Mouse (Mus musculus) hindbrain, embryonic 16.5 days (tissue): Measurements from ENCODE around the gene Rhoj. TPM values are rescaled to one million over a fixed set of nuclear protein-coding genes. Genes with fewer than 3 reads are reported as not detected.
A peak's percentile ranks its signal among the peaks of the same experiment; 100 is the strongest.
"Not testable (repeated sequence)": the region's sequence is repeated elsewhere in the genome, so short reads cannot be mapped to it uniquely, and the experiment has no call there.

Experiments
- ATAC-seq: fragments of 200-750 bp; cut with Nextera tagmentation; 2 replicates; pipeline ENCODE4 v1.8.0; 2017; ENCODE audit warnings: moderate TSS enrichment, moderate library complexity
- H3K27ac ChIP-seq: fragments of 300-500 bp; sonication (generic); 2 replicates; pipeline ENCODE4 v1.5.1; 2014; ENCODE audit warnings: low read depth, mild to moderate bottlenecking, control low read depth, low read length, moderate library complexity
- H3K27me3 ChIP-seq: fragments of 300-500 bp; sonication (generic); replicated peaks from 2 replicates; pipeline ENCODE4 v1.6.1; 2014; ENCODE audit warnings: low read length; ENCODE audit not compliant: control insufficient read depth, insufficient read depth
- H3K36me3 ChIP-seq: fragments of 300-500 bp; sonication (generic); 2 replicates; pipeline ENCODE4 v1.6.1; 2014; ENCODE audit warnings: mild to moderate bottlenecking, low read length, moderate library complexity, mixed read lengths; ENCODE audit not compliant: control insufficient read depth, insufficient read depth
- H3K4me1 ChIP-seq: fragments of 300-500 bp; sonication (generic); 2 replicates; pipeline ENCODE4 v1.6.1; 2014; ENCODE audit warnings: low read depth, low read length; ENCODE audit not compliant: control insufficient read depth, insufficient read depth
- H3K4me2 ChIP-seq: fragments of 300-500 bp; sonication (generic); 2 replicates; pipeline ENCODE4 v1.6.1; 2014; ENCODE audit warnings: mild to moderate bottlenecking, low read length, control low read depth, moderate library complexity
- H3K4me3 ChIP-seq: fragments of 300-500 bp; sonication (generic); 2 replicates; pipeline ENCODE4 v1.5.1; 2014; ENCODE audit warnings: mild to moderate bottlenecking, low read length, control low read depth, moderate library complexity
- H3K9ac ChIP-seq: fragments of 300-500 bp; sonication (generic); 2 replicates; pipeline ENCODE4 v1.6.1; 2014; ENCODE audit warnings: low read depth, mild to moderate bottlenecking, control low read depth, low read length, moderate library complexity
- H3K9me3 ChIP-seq: fragments of 300-500 bp; sonication (generic); 2 replicates; pipeline ENCODE4 v1.6.1; 2014; ENCODE audit warnings: mild to moderate bottlenecking, low read length, moderate library complexity; ENCODE audit not compliant: control insufficient read depth
- WGBS: fragments of 180-500 bp; shearing (Covaris S2); extraction: QIAGEN DNeasy Blood & Tissue Kit; methylation state at CpG from one replicate; pipeline ENCODE4 v1.1.7; 2014; 5-methylcytosine and 5-hydroxymethylcytosine counted together
- polyA plus RNA-seq: library from polyadenylated mRNA; unstranded; fragments of >200 nt; fragmentation: Nextera tagmentation; extraction: Ambion mirVana; gene quantifications from 2 replicates; pipeline ENCODE4 v1.2.1, GENCODE M21; 2015

Gene Rhoj
- polyA plus RNA-seq, 1 experiment from 2014 or later: 20.8 TPM

GRCm38 (mm10) chr12:75329188-75329587 is 21.1 kb downstream of the Rhoj start:
- H3K9ac ChIP-seq: no peak overlapping the region
- H3K4me3 ChIP-seq: no peak overlapping the region
- no peaks in the 10 kb centered on the region for H3K36me3 ChIP-seq
- H3K4me1 ChIP-seq: no peaks in the 10 kb centered on the region
- no peak for ATAC-seq
- no peaks in the 10 kb centered on the region for H3K27me3 ChIP-seq
- 91% methylated on average over 2 of the region's 2 CpGs for WGBS
- H3K9me3 ChIP-seq: no peaks in the 10 kb centered on the region
- H3K4me2 ChIP-seq: no peak overlapping the region
- no peak overlapping the region for H3K27ac ChIP-seq

GRCm38 (mm10) chr12:75339894-75340293 is 31.8 kb downstream of the Rhoj start:
- H3K36me3 ChIP-seq: no peaks in the 10 kb centered on the region
- no peak for ATAC-seq
- no peaks in the 10 kb centered on the region for H3K27me3 ChIP-seq
- H3K4me2 ChIP-seq: no peak overlapping the region
- H3K27ac ChIP-seq: no peak overlapping the region
- H3K9ac ChIP-seq: no peak overlapping the region
- no peaks in the 10 kb centered on the region for H3K4me1 ChIP-seq
- 92% methylated on average over 3 of the region's 3 CpGs for WGBS
- no peaks in the 10 kb centered on the region for H3K9me3 ChIP-seq
- H3K4me3 ChIP-seq: no peak overlapping the region

DNA sequence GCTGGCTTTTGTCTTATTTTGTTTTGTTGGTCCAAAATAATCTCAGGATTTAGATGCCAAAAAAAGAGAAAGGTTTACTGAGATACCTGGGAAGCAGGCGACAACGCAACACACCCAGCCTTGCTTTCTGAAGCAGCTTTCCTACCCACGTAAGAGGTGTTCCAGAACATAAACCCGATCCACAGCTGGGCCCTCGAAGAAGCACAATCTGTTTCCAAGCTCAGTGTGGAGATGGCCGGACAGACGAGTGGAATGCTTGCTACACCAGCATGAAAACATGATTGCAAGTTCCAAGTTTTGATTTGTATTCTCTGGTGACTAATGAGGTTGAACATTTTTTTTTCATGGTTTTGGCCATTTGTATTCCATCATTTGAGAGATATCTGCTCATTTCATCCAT is 32.2 kb downstream of the Rhoj start:
- Histone ChIP-seq H3K4me1 (no peaks in the 10 kb centered on the region), H3K27me3 (no peaks in the 10 kb centered on the region), H3K9me3 (no peaks in the 10 kb centered on the region), H3K4me2 (no peak overlapping the region), H3K4me3 (no peak overlapping the region), H3K27ac (no peak overlapping the region), H3K9ac (no peak overlapping the region), H3K36me3 (no peaks in the 10 kb centered on the region)
- no peak for ATAC-seq
- 93% methylated on average over 7 of the region's 7 CpGs for WGBS

GRCm38 (mm10) chr12:75348551-75348950 is 40.4 kb downstream of the Rhoj start:
- Histone ChIP-seq H3K27me3 (no peaks in the 10 kb centered on the region), H3K4me1 (no peaks in the 10 kb centered on the region; the same call in 1 of the 2 replicates), H3K9me3 (no peaks in the 10 kb centered on the region), H3K9ac (no peak overlapping the region), H3K4me3 (no peak overlapping the region), H3K27ac (no peak overlapping the region), H3K36me3 (no peaks in the 10 kb centered on the region), H3K4me2 (no peak overlapping the region)
- no peak for ATAC-seq
- WGBS: 83% methylated on average over 7 of the region's 7 CpGs

DNA sequence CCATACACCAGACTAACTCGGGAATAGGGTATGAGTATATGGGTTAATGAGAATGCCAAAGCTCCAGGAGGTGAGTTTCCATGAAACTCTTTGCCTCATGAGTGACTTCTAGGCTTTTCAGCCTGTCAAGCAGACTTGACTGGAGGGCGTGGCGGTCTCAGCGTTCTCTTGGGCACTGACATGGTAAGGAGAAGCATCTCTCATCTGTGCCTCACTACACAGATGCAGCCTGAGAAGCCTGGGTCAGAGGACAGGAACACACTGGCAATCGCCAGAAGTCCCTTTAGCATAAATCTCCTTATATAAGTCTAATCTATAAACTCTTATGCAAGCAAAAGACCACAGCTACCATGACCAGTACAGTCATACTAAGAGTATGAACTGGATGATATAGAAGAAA is 41.4 kb downstream of the Rhoj start:
- ATAC-seq, H3K4me3 ChIP-seq, H3K27ac ChIP-seq, H3K4me1 ChIP-seq, H3K27me3 ChIP-seq, H3K4me2 ChIP-seq, H3K9ac ChIP-seq, H3K9me3 ChIP-seq, H3K36me3 ChIP-seq: not testable (repeated sequence)
- WGBS: 73% methylated on average over 5 of the region's 5 CpGs

DNA sequence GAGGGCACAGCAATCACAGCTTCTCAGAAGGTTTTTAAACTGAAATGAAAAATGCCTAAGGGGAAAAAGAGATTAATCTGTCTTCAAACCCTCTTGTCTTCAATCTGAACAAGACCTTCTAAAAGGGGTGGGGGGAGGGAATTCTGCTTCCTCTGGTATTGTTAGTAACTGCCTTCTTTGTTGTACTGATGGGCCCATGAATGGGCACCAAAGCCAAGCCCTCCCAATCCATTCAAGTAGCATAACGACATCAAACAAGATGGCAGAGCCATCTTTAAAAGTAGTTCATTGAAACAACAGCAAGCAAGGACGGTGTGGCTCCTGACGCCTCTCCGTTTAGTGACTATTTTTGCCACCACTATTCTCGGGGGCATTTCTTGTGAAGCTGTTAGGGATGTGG is 42.6 kb downstream of the Rhoj start:
- H3K9me3 ChIP-seq: no peaks in the 10 kb centered on the region
- H3K4me2 ChIP-seq: no peak overlapping the region
- H3K27ac ChIP-seq: no peak overlapping the region
- ATAC-seq: no peak
- H3K4me1 ChIP-seq: no peaks in the 10 kb centered on the region; the same call in 1 of the 2 replicates
- 68% methylated on average over 5 of the region's 5 CpGs for WGBS
- H3K9ac ChIP-seq: no peak overlapping the region
- H3K36me3 ChIP-seq: no peaks in the 10 kb centered on the region
- H3K4me3 ChIP-seq: no peak overlapping the region
- no peaks in the 10 kb centered on the region for H3K27me3 ChIP-seq

GRCm38 (mm10) chr12:75351846-75352245 is 43.7 kb downstream of the Rhoj start:
- Histone ChIP-seq H3K4me3 (no peak overlapping the region), H3K4me1 (no peaks in the 10 kb centered on the region; the same call in 1 of the 2 replicates), H3K27me3 (no peaks in the 10 kb centered on the region), H3K36me3 (no peaks in the 10 kb centered on the region), H3K4me2 (no peak overlapping the region), H3K9ac (no peak overlapping the region), H3K9me3 (no peaks in the 10 kb centered on the region), H3K27ac (no peak overlapping the region)
- ATAC-seq: no peak
- 76% methylated on average over 7 of the region's 7 CpGs for WGBS

- Histone ChIP-seq H3K4me2 (no peak overlapping the region), H3K36me3 (no peaks in the 10 kb centered on the region), H3K27ac (no peak overlapping the region), H3K4me1 (no peaks in the 10 kb centered on the region; the same call in 1 of the 2 replicates), H3K4me3 (no peak overlapping the region), H3K9ac (no peak overlapping the region), H3K27me3 (no peaks in the 10 kb centered on the region), H3K9me3 (no peaks in the 10 kb centered on the region)
- ATAC-seq: 0 out of 2 replicates have a peak, but pooled peaks have one; percentile 27
- 45% methylated on average over 6 of the region's 6 CpGs for WGBS
These were observed 44.3 kb downstream of the Rhoj start for GRCm38 (mm10) chr12:75352410-75352809.

DNA sequence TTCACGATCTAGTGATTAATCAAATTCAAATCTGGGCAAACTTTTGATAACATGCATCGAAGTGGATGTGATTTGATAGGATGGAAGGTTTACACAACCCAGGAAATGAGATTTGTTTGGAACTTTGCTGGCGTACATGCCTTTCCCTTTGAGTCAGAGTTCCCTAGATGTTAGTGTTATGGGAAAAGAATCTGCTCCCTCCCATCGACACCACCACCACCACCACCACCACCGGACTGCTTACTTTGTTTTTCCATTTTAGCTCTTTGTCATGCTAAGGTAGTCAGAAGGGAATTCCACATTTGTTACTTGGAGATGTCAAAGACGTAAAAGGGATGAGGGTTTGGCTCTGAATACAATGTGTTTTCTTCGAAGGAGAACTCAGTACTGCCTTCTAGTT is 46.2 kb downstream of the Rhoj start:
- Histone ChIP-seq H3K4me3 (no peak overlapping the region), H3K9me3 (no peaks in the 10 kb centered on the region), H3K36me3 (no peaks in the 10 kb centered on the region), H3K27ac (no peak overlapping the region), H3K4me1 (no peaks in the 10 kb centered on the region; the same call in 1 of the 2 replicates), H3K27me3 (no peaks in the 10 kb centered on the region), H3K9ac (no peak overlapping the region), H3K4me2 (no peak overlapping the region)
- ATAC-seq: no peak
- WGBS: 68% methylated on average over 7 of the region's 7 CpGs

DNA sequence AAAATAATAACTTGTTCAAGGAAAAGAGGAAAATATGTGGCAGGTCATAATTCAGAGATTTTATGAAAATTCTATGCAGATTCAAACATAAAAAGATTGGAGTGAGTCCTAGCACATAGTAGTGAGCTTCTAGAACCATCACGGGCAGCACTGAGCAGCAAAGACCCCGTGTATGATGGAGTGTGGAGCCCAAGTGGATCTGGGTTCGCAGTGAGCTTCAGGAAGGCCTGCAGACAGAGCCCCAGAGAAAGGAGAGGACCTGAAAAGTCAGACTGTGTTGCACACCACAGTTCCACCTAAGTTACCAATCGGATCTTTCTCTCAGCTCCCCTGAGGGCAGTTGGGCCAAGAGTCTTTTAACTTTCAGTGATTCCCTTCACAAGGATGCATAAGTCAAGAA is 49.7 kb downstream of the Rhoj start:
- Histone ChIP-seq H3K9ac (no peak overlapping the region), H3K27ac (no peak overlapping the region), H3K4me2 (no peak overlapping the region), H3K4me1 (peaks cover 4% of the 10 kb centered on the region; the same call in 1 of the 2 replicates), H3K9me3 (no peaks in the 10 kb centered on the region), H3K27me3 (no peaks in the 10 kb centered on the region), H3K36me3 (no peaks in the 10 kb centered on the region), H3K4me3 (no peak overlapping the region)
- WGBS: 90% methylated on average over 4 of the region's 4 CpGs
- ATAC-seq: no peak
